Mouse (Mus musculus): ENCODE measurements around the gene Nhlrc4. TPM values are rescaled to one million over a fixed set of nuclear protein-coding genes. Genes with fewer than 3 reads are reported as not detected.
A peak's percentile ranks its signal among the peaks of the same experiment; 100 is the strongest.

The Nhlrc4 gene
- polyA plus RNA-seq, 1 experiment = not detected

DNA sequence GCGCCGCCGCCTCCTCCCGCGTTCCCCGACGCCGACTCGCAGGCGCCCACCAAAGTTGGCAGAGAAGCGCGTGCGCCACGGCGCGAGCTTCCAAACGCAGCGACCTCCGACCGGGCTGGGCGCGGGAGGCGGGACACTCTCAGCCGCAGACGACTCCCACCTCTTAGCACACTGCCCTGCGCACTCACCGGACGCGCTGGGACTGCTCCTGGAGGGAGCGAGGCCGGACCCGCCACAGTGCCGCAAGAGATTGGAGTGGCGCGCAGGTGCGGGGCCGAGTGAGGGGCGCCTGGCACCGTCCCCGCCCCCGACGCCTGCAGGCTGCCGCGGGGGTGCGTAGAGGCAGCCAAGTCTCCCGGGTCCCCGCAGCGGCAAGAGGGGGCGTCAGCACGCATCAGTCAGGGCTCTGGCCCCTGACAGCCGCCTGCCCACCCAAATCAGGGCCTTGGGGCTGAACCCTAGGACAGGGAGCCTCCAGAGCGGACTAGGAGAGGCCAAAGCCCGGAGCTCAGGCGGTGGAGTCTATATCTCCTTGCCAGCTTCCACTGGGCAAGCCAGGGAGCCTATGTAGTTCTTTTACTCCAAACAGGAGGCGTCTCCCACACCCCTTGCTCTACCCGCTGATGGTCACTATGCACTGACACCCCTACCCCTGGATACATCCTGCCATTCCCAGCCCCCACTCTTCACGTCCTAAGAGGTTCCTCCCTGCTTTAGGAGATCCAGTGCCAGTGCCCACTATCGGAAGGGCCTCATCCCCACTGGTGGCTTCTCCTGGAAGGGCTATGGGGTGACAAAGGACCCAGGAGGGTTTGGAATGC is 7.3 kb upstream of the Nhlrc4 start, which contains the start of gene A930017K11Rik:
Gene A930017K11Rik, minus strand, starts transcription at position 763 of the 821 bp plus-strand sequence.
- H3K27ac ChIP-seq (ENCODE audit: insufficient read depth, low read depth, low read length) = no peak within 1 kb of the TSS
- peak within 1 kb of the TSS; percentile 38 for H3K4me3 ChIP-seq (ENCODE audit: insufficient read depth, low read depth, low read length)
- TF ChIP-seq CTCF (IDR thresholded peaks at IDR 0.05; ENCODE audit: insufficient read depth, low read depth, low read length) (no peak), POLR2A (IDR thresholded peaks at IDR 0.05; ENCODE audit: insufficient read depth, low read depth, low read length) (no peak)
- 2% methylated on average over 55 of the region's 58 CpGs for WGBS
- peaks cover 12% of the 10 kb centered on the region for H3K4me1 ChIP-seq (ENCODE audit: control insufficient read depth, insufficient read depth, low read length)

- H3K4me1 ChIP-seq (ENCODE audit: control insufficient read depth, insufficient read depth, low read length) = peaks cover 12% of the 10 kb centered on the region
- under 1% methylated on average over 33 of the region's 33 CpGs for WGBS
- no peak for TF ChIP-seq POLR2A (IDR thresholded peaks at IDR 0.05; ENCODE audit: insufficient read depth, low read depth, low read length)
- no peak for TF ChIP-seq CTCF (IDR thresholded peaks at IDR 0.05; ENCODE audit: insufficient read depth, low read depth, low read length)
- no peak overlapping the region for H3K27ac ChIP-seq (ENCODE audit: insufficient read depth, low read depth, low read length)
- H3K4me3 ChIP-seq (ENCODE audit: insufficient read depth, low read depth, low read length) = peak overlapping the region; percentile 38
Measured at GRCm38 (mm10) chr17:25951225-25951802, 6.6 kb upstream of the Nhlrc4 start.

DNA sequence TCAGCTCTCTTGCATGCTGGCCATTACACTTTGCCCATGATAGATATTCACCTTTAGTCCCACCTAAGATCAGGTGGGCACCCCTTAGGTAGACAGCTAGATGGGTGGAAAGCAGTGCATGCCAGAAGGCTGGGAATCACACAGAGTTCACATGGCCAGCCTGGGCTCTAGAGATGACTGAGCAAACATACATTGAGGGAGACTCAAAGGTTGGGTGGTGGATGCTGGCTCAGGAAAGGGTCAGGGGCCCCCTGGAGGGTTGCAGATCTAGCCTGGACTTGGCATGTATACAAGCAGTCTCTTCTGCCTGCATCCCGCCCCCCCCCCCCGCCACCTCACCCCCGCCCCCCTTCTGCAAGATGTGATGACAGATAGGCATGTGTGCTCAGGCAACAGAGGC is 5.9 kb upstream of the Nhlrc4 start:
- H3K4me3 ChIP-seq (ENCODE audit: insufficient read depth, low read depth, low read length) = no peak overlapping the region
- H3K27ac ChIP-seq (ENCODE audit: insufficient read depth, low read depth, low read length) = no peak overlapping the region
- 6% methylated on average over 3 of the region's 3 CpGs for WGBS
- TF ChIP-seq POLR2A (IDR thresholded peaks at IDR 0.05; ENCODE audit: insufficient read depth, low read depth, low read length) (no peak), CTCF (IDR thresholded peaks at IDR 0.05; ENCODE audit: insufficient read depth, low read depth, low read length) (no peak)
- peaks cover 12% of the 10 kb centered on the region for H3K4me1 ChIP-seq (ENCODE audit: control insufficient read depth, insufficient read depth, low read length)

GRCm38 (mm10) chr17:25949981-25950380 is 5.2 kb upstream of the Nhlrc4 start:
- TF ChIP-seq POLR2A (IDR thresholded peaks at IDR 0.05; ENCODE audit: insufficient read depth, low read depth, low read length) (no peak), CTCF (IDR thresholded peaks at IDR 0.05; ENCODE audit: insufficient read depth, low read depth, low read length) (no peak)
- 76% methylated on average over 5 of the region's 5 CpGs for WGBS
- H3K4me3 ChIP-seq (ENCODE audit: insufficient read depth, low read depth, low read length) = no peak overlapping the region
- peaks cover 12% of the 10 kb centered on the region for H3K4me1 ChIP-seq (ENCODE audit: control insufficient read depth, insufficient read depth, low read length)
- no peak overlapping the region for H3K27ac ChIP-seq (ENCODE audit: insufficient read depth, low read depth, low read length)

GRCm38 (mm10) chr17:25948051-25948450 is 3.3 kb upstream of the Nhlrc4 start:
- no peak for TF ChIP-seq CTCF (IDR thresholded peaks at IDR 0.05; ENCODE audit: insufficient read depth, low read depth, low read length)
- Histone ChIP-seq H3K4me3 (ENCODE audit: insufficient read depth, low read depth, low read length) (no peak overlapping the region), H3K4me1 (ENCODE audit: control insufficient read depth, insufficient read depth, low read length) (peaks cover 12% of the 10 kb centered on the region), H3K27ac (ENCODE audit: insufficient read depth, low read depth, low read length) (no peak overlapping the region)
- WGBS = 73% methylated on average over 8 of the region's 8 CpGs

DNA sequence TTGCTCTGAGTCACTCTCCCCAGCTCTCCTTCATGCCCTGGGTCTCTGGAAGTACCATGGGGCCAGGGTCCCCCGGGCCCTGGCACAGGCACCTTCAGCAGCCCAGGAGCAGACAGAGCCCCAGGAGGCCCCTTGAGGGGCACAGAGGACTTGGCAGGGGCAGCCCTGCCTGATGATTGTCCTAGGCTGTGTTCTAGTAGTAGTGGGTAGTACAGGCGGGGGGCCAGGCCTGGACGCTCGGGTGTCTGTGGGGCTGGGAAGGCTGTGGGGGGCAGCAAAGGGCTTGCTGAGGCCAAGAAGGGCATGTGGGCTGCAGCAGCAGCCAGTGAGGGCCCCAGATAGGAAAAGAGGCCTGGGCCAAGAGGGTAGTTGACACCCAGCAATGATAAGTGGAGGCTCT is 2.8 kb upstream of the Nhlrc4 start:
- 69% methylated on average over 4 of the region's 4 CpGs for WGBS
- Histone ChIP-seq H3K27ac (ENCODE audit: insufficient read depth, low read depth, low read length) (no peak overlapping the region), H3K4me3 (ENCODE audit: insufficient read depth, low read depth, low read length) (no peak overlapping the region), H3K4me1 (ENCODE audit: control insufficient read depth, insufficient read depth, low read length) (peaks cover 12% of the 10 kb centered on the region)
- TF ChIP-seq POLR2A (IDR thresholded peaks at IDR 0.05; ENCODE audit: insufficient read depth, low read depth, low read length) = no peak
- TF ChIP-seq CTCF (IDR thresholded peaks at IDR 0.05; ENCODE audit: insufficient read depth, low read depth, low read length) = no peak

DNA sequence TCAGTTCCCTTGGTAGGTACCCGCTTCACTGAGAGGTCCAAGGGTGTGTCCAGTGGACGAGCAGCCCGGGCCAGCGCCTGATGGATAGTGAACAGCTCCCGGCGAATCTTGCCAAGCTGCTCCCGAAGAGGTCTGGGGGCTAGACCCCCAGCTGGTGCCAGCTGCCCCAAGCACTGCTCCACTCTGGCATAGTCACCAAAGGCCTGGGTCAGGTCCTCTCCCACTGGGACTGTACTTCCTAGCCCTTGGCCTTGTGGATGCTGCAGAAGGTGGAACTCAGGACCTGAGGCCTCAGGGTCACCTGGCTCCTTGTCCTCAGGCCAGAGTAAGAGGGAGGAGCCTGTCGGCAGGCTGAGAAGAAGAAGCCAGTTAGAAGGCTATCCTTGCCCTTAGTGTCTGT is 2.1 kb upstream of the Nhlrc4 start:
- no peak for TF ChIP-seq POLR2A (IDR thresholded peaks at IDR 0.05; ENCODE audit: insufficient read depth, low read depth, low read length)
- no peak for TF ChIP-seq CTCF (IDR thresholded peaks at IDR 0.05; ENCODE audit: insufficient read depth, low read depth, low read length)
- 82% methylated on average over 8 of the region's 8 CpGs for WGBS

GRCm38 (mm10) chr17:25946349-25946748 is 1.6 kb upstream of the Nhlrc4 start:
- 74% methylated on average over 7 of the region's 7 CpGs for WGBS
- Histone ChIP-seq H3K4me3 (ENCODE audit: insufficient read depth, low read depth, low read length) (no peak overlapping the region), H3K27ac (ENCODE audit: insufficient read depth, low read depth, low read length) (no peak overlapping the region), H3K4me1 (ENCODE audit: control insufficient read depth, insufficient read depth, low read length) (peaks cover 4% of the 10 kb centered on the region)
- TF ChIP-seq CTCF (IDR thresholded peaks at IDR 0.05; ENCODE audit: insufficient read depth, low read depth, low read length) (no peak), POLR2A (IDR thresholded peaks at IDR 0.05; ENCODE audit: insufficient read depth, low read depth, low read length) (no peak)

More for the DNA sequence above, 2.1 kb upstream of the Nhlrc4 start:
- no peak overlapping the region for H3K4me3 ChIP-seq (ENCODE audit: insufficient read depth, low read depth, low read length)
- peaks cover 10% of the 10 kb centered on the region for H3K4me1 ChIP-seq (ENCODE audit: control insufficient read depth, insufficient read depth, low read length)
- H3K27ac ChIP-seq (ENCODE audit: insufficient read depth, low read depth, low read length) = no peak overlapping the region

GRCm38 (mm10) chr17:25945517-25946155 is 875 bp upstream of the Nhlrc4 start:
- TF ChIP-seq POLR2A (IDR thresholded peaks at IDR 0.05; ENCODE audit: insufficient read depth, low read depth, low read length) (no peak), CTCF (IDR thresholded peaks at IDR 0.05; ENCODE audit: insufficient read depth, low read depth, low read length) (no peak)
- Histone ChIP-seq H3K27ac (ENCODE audit: insufficient read depth, low read depth, low read length) (no peak overlapping the region), H3K4me3 (ENCODE audit: insufficient read depth, low read depth, low read length) (no peak overlapping the region), H3K4me1 (ENCODE audit: control insufficient read depth, insufficient read depth, low read length) (peaks cover 2% of the 10 kb centered on the region)
- WGBS = 48% methylated on average over 9 of the region's 9 CpGs

All from olfactory bulb, adult 2 months (tissue).